Mouse (Mus musculus) myocyte (in vitro differentiated cells): ENCODE data around the gene Fmo6.

ENCODE experiments used
- CEBPB ChIP-seq: IDR thresholded peaks from 2 replicates; pipeline ENCODE4 v1.6.1; 2011; ENCODE audit warnings: mild to moderate bottlenecking, moderate library complexity; ENCODE audit not compliant: poor library complexity, insufficient read depth, severe bottlenecking
- E2F4 ChIP-seq: IDR thresholded peaks from one replicate; pipeline ENCODE4 v1.6.1; 2011; ENCODE audit warnings: mild to moderate bottlenecking, control low read depth, moderate library complexity; ENCODE audit not compliant: insufficient read depth
- MAX ChIP-seq: IDR thresholded peaks from one replicate; pipeline ENCODE4 v1.6.1; 2011; ENCODE audit warnings: low read depth, mild to moderate bottlenecking, control low read depth
- MYOD1 ChIP-seq, 3 experiments: IDR thresholded peaks; one replicate each; pipeline ENCODE4 v1.6.1; 2011; ENCODE audit warnings: control low read depth in 2 of 3, low read depth in 2 of 3, mild to moderate bottlenecking in 2 of 3, moderate library complexity in 1 of 3; ENCODE audit not compliant: insufficient read length in 2 of 3, control insufficient read depth in 1 of 3
- MYOG ChIP-seq, 3 experiments: IDR thresholded peaks; one replicate each; pipeline ENCODE4 v1.6.1; 2011; ENCODE audit warnings: control low read depth in 2 of 3, low read depth in 2 of 3, mild to moderate bottlenecking in 2 of 3; ENCODE audit not compliant: insufficient read length in 2 of 3, control insufficient read depth in 1 of 3, insufficient read depth in 1 of 3
- POLR2A ChIP-seq: IDR thresholded peaks from one replicate; pipeline ENCODE4 v1.6.1; 2011; ENCODE audit warnings: low read depth, mild to moderate bottlenecking, control low read depth, moderate library complexity; ENCODE audit not compliant: insufficient read length
- POLR2AphosphoS2 ChIP-seq: IDR thresholded peaks from one replicate; pipeline ENCODE4 v1.6.1; 2011; ENCODE audit warnings: low read depth, control low read depth; ENCODE audit not compliant: insufficient read length
- SRF ChIP-seq: IDR thresholded peaks from one replicate; pipeline ENCODE4 v1.6.1; 2011; ENCODE audit warnings: low read depth; ENCODE audit not compliant: control insufficient read depth, insufficient read length
- TCF12 ChIP-seq: IDR thresholded peaks from one replicate; pipeline ENCODE4 v1.6.1; 2011; ENCODE audit warnings: mild to moderate bottlenecking, control low read depth; ENCODE audit not compliant: poor library complexity, insufficient read depth, severe bottlenecking
- TCF3 ChIP-seq: IDR thresholded peaks from one replicate; pipeline ENCODE4 v1.6.1; 2011; ENCODE audit warnings: low read depth, control low read depth; ENCODE audit not compliant: insufficient read length
- USF1 ChIP-seq: IDR thresholded peaks from one replicate; pipeline ENCODE4 v1.6.1; 2011; ENCODE audit warnings: low read depth, mild to moderate bottlenecking, control low read depth, moderate library complexity

DNA sequence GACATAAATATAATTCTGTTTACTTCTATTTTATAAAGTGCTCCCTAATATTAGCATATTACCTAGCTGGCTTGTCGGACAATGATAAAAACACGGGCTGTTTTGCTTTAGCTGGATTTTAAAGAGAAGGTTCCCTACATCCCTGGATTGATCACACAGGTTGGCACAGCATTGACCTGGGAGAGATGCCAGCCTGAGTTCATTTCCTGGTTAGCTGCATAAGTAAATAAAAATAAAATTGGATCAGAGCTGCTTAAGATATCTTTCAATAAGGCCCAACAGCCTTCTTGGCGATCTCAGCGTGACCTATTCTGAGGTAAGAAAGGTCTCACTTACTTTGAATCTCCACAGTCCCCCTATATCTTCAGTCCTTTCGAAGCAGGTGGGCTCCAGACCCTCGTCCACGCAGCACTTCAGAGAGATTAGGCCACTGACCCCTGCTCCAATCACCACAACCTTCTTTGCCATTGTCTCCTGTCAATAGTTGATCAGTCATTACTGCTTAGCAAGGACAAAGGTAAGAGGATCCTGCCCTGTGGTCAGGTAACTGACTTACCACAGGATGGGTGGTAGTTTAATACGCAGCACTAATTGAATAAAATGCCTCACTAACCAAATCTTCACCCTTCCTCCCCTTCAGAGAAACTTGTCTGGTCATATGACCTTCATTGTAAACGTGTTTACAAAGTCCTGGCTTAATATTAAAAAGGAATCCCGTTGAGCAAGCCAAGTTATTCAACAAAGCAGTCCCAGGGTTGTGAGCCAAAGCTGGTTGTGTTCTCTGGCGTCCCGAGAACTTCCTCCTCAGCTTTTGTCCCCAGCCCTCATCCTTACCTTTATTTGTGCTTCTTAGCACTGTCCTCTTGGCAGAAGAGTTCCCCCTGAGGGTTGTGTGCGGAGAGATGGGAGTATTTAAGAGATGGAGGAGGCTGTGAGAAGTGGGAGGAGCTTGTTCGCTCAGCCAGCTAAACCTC lies 39.2 kb downstream of the Fmo6 start, which contains the start of gene Fmo2:
- TF ChIP-seq USF1 (no peak), CEBPB (no peak), POLR2A (no peak), MAX (no peak), POLR2AphosphoS2 (no peak), MYOG (IDR thresholded peaks at IDR 0.05; ENCODE audit: control insufficient read depth in 1 of 3, insufficient read depth in 1 of 3, insufficient read length in 2 of 3, low read depth in 2 of 3) (no peak), TCF3 (no peak), SRF (no peak), E2F4 (no peak), TCF12 (no peak), MYOD1 (IDR thresholded peaks at IDR 0.05; ENCODE audit: control insufficient read depth in 1 of 3, insufficient read length in 2 of 3, low read depth in 2 of 3) (no peak)
